Comparison of ENCODE assay signal across 8 mouse cellular contexts in genomic region chr11:44892814-44893521, GRCm38 (mm10).
DNase-seq lines count a peak whose midpoint lies in the region; ATAC-seq and TF ChIP-seq lines count a peak whose summit lies in the region.

No protein-coding gene starts in this region.

- no peak overlapping the region for H3K4me2 ChIP-seq in kidney, embryonic 15.5 days

- no peak for TF ChIP-seq POLR2A in heart, adult 2 months (IDR thresholded peaks at IDR 0.05; ENCODE audit: insufficient read depth, low read depth, low read length)
- TF ChIP-seq POLR2A in cerebellum, adult 2 months (IDR thresholded peaks at IDR 0.05; ENCODE audit: borderline replicate concordance, insufficient read depth, low read length), result no peak

- 0 out of 2 replicates have a peak, but pooled peaks have one; percentile 18 for ATAC-seq in kidney, embryonic 15.5 days (replicated peaks; ENCODE audit: low FRiP score)

- TF ChIP-seq CTCF in heart, adult 2 months (IDR thresholded peaks at IDR 0.05), result no peak
- TF ChIP-seq CTCF in cerebellum, adult 2 months (IDR thresholded peaks at IDR 0.05; ENCODE audit: borderline replicate concordance, insufficient read depth, low read depth, low read length), result no peak

- no peaks in the 10 kb centered on the region for H3K79me2 ChIP-seq in heart, adult 2 months (replicated peaks; ENCODE audit: control insufficient read depth, insufficient read depth, low read length)

- H3K4me3 ChIP-seq in heart, adult 2 months, result no peak overlapping the region
- H3K4me3 ChIP-seq in kidney, embryonic 15.5 days (replicated peaks), result no peak overlapping the region
- no peak overlapping the region for H3K4me3 ChIP-seq in cerebellum, adult 2 months (replicated peaks; ENCODE audit: insufficient read depth, low read depth, low read length)

- H3K27me3 ChIP-seq in heart, adult 2 months (ENCODE audit: control insufficient read depth, insufficient read depth, low read length), result no peaks in the 10 kb centered on the region
- H3K27me3 ChIP-seq in kidney, embryonic 15.5 days, result no peaks in the 10 kb centered on the region
- H3K27me3 ChIP-seq in cerebellum, adult 2 months (ENCODE audit: control insufficient read depth, insufficient read depth, low read length), result no peaks in the 10 kb centered on the region

- no peaks in the 10 kb centered on the region for H3K9me3 ChIP-seq in kidney, embryonic 15.5 days (replicated peaks)

- peaks cover 7% of the 10 kb centered on the region for H3K36me3 ChIP-seq in heart, adult 2 months (ENCODE audit: control insufficient read depth, insufficient read depth, low read length)
- H3K36me3 ChIP-seq in kidney, embryonic 15.5 days, result no peaks in the 10 kb centered on the region

- no peak overlapping the region for H3K9ac ChIP-seq in heart, adult 2 months (ENCODE audit: low read depth, low read length)
- H3K9ac ChIP-seq in kidney, embryonic 15.5 days, result no peak overlapping the region

- peaks cover 9% of the 10 kb centered on the region for H3K4me1 ChIP-seq in heart, adult 2 months (ENCODE audit: control insufficient read depth, insufficient read depth, low read length)
- H3K4me1 ChIP-seq in kidney, embryonic 15.5 days, result no peaks in the 10 kb centered on the region
- H3K4me1 ChIP-seq in cerebellum, adult 2 months (ENCODE audit: control insufficient read depth, insufficient read depth, low read length), result no peaks in the 10 kb centered on the region

- 41% methylated on average over 18 of the region's 18 CpGs for WGBS in heart, adult 2 months
- WGBS in kidney, embryonic 15.5 days, result 64% methylated on average over 18 of the region's 18 CpGs
- WGBS in cerebellum, adult 2 months, result 54% methylated on average over 18 of the region's 18 CpGs

- intact Hi-C loops in heart, adult 2 months (cut with DNase I), result loop anchor here (5.0 to 10.0 kb wide), 3 partner anchors 69 to 281 kb away; no protein-coding TSS in a partner anchor

- peak overlapping the region; percentile 26; the same call in 1 of the 2 replicates for H3K27ac ChIP-seq in heart, adult 2 months
- no peak overlapping the region for H3K27ac ChIP-seq in kidney, embryonic 15.5 days
- H3K27ac ChIP-seq in cerebellum, adult 2 months (ENCODE audit: insufficient read depth, low read length), result no peak overlapping the region

- TF ChIP-seq EP300 in heart, adult 2 months (IDR thresholded peaks at IDR 0.05; ENCODE audit: insufficient read depth, low read depth, low read length), result no peak

- DNase-seq in embryo, embryonic 10 days (ENCODE audit: low spot score), result peak; percentile 38
- no peak for DNase-seq in embryo, embryonic 9.5 days (ENCODE audit: extremely low spot score)
- peak; percentile 45 to 56 for DNase-seq in heart, adult 2 months
- peak; percentile 43 for DNase-seq in mesoderm, embryonic 11.5 days (ENCODE audit: low read depth, low spot score)
- peak; percentile 43 to 54 for DNase-seq in spleen, postnatal 14 days (ENCODE audit: low spot score in 2 of 2)
- no peak for DNase-seq in urinary bladder, postnatal 36 days (ENCODE audit: low spot score in 2 of 2)
- no peak for DNase-seq in cerebellum, adult 2 months

Comparison
In these comparisons a context has a peak if more than half of its experiments do, and no peak if none do; other contexts are left out.
1. DNase-seq: peak in embryo, embryonic 10 days (single experiment), heart, adult 2 months (2 of 2), mesoderm, embryonic 11.5 days (single experiment) and spleen, postnatal 14 days (2 of 2); none in embryo, embryonic 9.5 days (single experiment), urinary bladder, postnatal 36 days (0 of 2) and cerebellum, adult 2 months (0 of 2).